Mouse (Mus musculus) stomach, postnatal 0 days (tissue): Measurements from ENCODE around the gene Prkcb.

Source experiments
- CTCF ChIP-seq: IDR thresholded peaks from 2 replicates; pipeline ENCODE4 v1.5.1; 2016; ENCODE audit warnings: antibody characterized with exemption, low read depth, mild to moderate bottlenecking, moderate library complexity
- EP300 ChIP-seq: optimal IDR thresholded peaks from 2 replicates; pipeline ENCODE3; 2016; ENCODE audit warnings: antibody characterized with exemption

DNA sequence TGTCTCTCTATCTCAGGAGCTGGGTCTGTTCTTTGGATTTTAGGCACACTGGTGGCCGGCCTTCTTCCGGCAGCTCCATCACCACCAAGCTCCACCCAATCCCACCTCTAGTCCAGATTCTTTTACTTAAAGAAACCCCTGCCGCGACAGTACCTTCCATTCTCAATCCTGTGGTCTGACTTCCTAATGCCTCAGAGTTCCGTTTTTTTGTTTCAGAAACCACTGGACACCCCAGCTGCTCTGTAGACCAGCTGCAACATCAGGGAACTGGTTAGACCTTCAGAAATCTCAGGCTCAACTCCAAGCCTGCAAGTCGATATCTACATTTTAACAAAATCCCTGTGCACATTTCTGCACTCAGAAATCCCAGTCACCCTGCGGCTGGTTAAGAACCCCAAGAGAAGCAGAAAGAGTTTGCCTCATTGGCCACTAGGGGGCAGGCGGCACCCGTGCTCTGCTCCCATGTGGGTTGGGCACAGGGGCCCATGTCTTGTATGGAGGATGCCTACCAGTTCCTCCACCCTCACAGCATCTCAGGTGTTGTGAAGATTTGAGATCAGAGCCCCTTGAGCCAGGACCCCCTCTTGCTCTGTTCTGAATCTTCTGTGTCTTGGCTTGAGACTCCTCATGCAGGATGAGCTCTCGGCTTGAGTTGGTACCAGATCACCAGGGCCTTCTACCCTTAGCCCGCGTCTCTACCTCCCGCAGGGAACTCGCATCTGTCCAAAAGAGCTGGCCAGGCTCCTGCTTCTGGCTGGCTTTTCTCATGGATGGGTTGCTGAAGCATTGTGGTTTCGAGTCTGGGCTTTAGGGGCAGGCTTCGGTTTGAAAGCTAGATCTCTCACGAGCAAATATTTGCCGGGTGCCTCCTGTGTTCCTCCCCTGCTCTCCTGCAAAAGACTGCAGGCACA, 182.1 kb downstream of the Prkcb start:
- TF ChIP-seq CTCF (peak; percentile 94), EP300 (no peak)
